Mouse (Mus musculus): ENCODE data around the gene Fat3. TPM values are rescaled to one million over a fixed set of nuclear protein-coding genes. Genes with fewer than 3 reads are reported as not detected.

Gene Fat3
- polyA plus RNA-seq, 1 experiment from 2014 or later = 11.3 TPM

DNA sequence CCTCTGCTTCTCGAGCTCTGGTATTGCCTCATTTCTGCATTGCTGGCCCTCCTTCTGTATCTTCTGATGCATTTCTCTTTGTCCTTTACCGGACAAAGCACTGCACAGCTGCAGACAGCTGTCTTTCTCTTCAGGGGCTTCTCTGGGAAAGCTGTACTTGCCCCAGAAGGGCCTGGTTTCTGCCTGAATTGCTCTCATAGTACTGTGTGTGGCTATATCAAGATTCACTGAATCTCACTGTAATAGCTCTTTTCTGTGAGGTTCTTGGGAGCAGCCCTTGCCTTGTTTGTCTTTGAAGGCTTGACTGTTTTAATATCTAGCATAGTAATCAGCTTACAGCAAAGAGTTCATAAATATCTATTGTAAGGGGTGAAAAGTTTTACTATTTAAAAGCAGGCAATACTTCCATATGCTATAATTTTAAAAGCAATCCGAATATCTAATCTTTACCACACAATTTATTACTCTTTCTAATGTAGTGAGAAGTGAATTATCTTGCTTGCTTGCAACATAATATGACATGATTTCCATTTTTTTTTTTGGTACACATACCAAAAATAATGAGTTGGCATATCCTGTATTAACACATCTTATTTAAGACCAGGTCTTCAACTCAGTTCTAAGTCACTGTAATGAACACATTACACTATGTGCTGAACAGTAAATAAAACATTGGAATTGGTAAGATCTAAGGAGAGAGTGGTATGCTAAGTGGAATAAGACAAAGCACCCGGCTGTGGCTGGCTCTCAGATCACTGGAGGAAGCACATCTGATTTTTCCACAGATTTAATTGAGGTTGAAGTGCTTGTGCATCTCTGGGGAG is 348.1 kb downstream of the Fat3 start:
- H3K36me3 ChIP-seq = no peaks in the 10 kb centered on the region
- H3K9ac ChIP-seq = peak overlapping the region; percentile 31; the same call in 1 of the 2 replicates
- WGBS = 24% methylated on average over 4 of the region's 4 CpGs
- H3K27me3 ChIP-seq = no peaks in the 10 kb centered on the region
- H3K27ac ChIP-seq (replicated peaks) = 0 out of 2 replicates have a peak overlapping the region, but pooled peaks have one; percentile 28
- 0 out of 2 replicates have a peak, but pooled peaks have one; percentile 15 for ATAC-seq (ENCODE audit: low read depth)
- H3K4me1 ChIP-seq (replicated peaks) = peaks cover 34% of the 10 kb centered on the region
- H3K4me3 ChIP-seq = no peak overlapping the region
- no peak overlapping the region for H3K4me2 ChIP-seq
- H3K9me3 ChIP-seq = no peaks in the 10 kb centered on the region

DNA sequence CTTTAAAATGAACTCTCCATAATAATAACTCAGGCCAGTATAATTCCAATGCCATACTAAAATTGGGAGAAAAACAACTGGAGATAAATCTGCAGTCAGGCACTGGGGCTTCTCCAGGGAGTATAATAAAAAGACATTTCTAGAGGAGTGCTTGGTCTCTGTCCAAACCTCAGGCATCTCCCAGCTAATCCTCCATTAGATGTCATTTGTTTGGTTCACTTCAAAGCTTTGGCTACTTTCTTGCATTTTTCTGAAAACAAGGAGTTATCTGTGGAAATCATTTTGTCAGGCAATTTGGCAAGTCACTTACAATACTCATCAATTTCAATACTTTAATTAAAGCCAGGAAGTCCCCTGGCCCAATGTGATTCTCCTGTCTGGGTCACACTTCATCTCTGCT is 351.0 kb downstream of the Fat3 start:
- Histone ChIP-seq H3K4me1 (replicated peaks) (peaks cover 39% of the 10 kb centered on the region), H3K27me3 (no peaks in the 10 kb centered on the region), H3K9ac (no peak overlapping the region), H3K4me3 (no peak overlapping the region), H3K9me3 (no peaks in the 10 kb centered on the region), H3K4me2 (no peak overlapping the region), H3K36me3 (no peaks in the 10 kb centered on the region), H3K27ac (replicated peaks) (no peak overlapping the region)
- no peak for ATAC-seq (ENCODE audit: low read depth)

GRCm38 (mm10) chr9:16147735-16148134 is 353.4 kb downstream of the Fat3 start:
- no peak overlapping the region for H3K9ac ChIP-seq
- no peaks in the 10 kb centered on the region for H3K27me3 ChIP-seq
- WGBS = 19% methylated on average over 1 of the region's 1 CpGs
- peaks cover 28% of the 10 kb centered on the region for H3K4me1 ChIP-seq (replicated peaks)
- H3K36me3 ChIP-seq = no peaks in the 10 kb centered on the region
- H3K27ac ChIP-seq (replicated peaks) = peak overlapping the region; percentile 28
- peak; percentile 80 for ATAC-seq (ENCODE audit: low read depth)
- no peak overlapping the region for H3K4me3 ChIP-seq
- no peak overlapping the region for H3K4me2 ChIP-seq
- H3K9me3 ChIP-seq = no peaks in the 10 kb centered on the region

DNA sequence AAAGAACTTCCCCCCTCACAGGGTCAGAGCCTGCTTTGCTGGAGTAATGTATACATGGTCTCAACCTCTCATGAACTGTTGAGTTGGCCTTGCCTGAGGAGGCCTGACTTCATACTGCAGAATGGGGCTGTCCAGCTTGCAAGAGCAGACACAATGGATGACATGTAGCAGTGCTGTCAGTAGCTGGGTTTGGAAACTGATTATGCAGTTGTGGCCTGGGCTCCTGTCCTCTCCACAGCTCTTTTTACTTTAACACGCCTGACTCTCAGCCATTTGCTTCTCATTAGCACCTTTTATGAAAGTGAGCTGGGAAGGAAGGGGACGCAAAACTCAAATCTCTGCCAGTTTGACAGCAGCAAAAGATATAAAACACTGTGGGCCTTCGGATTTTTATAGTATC is 356.4 kb downstream of the Fat3 start:
- Histone ChIP-seq H3K9me3 (no peaks in the 10 kb centered on the region), H3K27me3 (no peaks in the 10 kb centered on the region), H3K4me1 (replicated peaks) (peaks cover 24% of the 10 kb centered on the region), H3K4me2 (no peak overlapping the region), H3K36me3 (no peaks in the 10 kb centered on the region), H3K4me3 (no peak overlapping the region), H3K27ac (replicated peaks) (no peak overlapping the region), H3K9ac (no peak overlapping the region)
- no peak for ATAC-seq (ENCODE audit: low read depth)
- WGBS = 63% methylated on average over 3 of the region's 3 CpGs

DNA sequence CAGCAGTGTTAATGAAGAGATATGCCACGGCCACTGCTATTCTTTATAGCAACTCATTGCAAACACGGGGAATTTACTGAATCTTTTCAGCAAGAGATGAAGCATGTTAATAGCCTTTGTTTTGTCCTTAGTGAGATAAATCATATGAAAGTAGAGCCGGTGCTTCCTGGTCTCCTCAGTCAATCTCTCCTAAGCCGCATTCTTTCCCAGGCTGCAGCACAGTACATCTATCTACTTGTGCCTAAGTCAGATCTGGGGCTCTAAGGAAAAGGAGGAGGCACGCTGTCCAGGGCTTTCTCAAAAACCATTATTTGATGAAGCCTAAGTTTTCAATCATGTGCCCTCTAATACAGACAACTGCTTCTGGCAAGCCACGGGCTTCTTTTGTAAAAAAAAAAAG is 361.8 kb downstream of the Fat3 start:
- H3K4me2 ChIP-seq = no peak overlapping the region
- H3K9ac ChIP-seq = no peak overlapping the region
- no peak overlapping the region for H3K4me3 ChIP-seq
- 23% methylated on average over 6 of the region's 6 CpGs for WGBS
- ATAC-seq (ENCODE audit: low read depth) = 0 out of 2 replicates have a peak, but pooled peaks have one; percentile 62
- no peak overlapping the region; the same call in 1 of the 2 replicates for H3K27ac ChIP-seq (replicated peaks)
- no peaks in the 10 kb centered on the region for H3K36me3 ChIP-seq
- no peaks in the 10 kb centered on the region for H3K27me3 ChIP-seq
- peaks cover 29% of the 10 kb centered on the region for H3K4me1 ChIP-seq (replicated peaks)
- H3K9me3 ChIP-seq = no peaks in the 10 kb centered on the region

DNA sequence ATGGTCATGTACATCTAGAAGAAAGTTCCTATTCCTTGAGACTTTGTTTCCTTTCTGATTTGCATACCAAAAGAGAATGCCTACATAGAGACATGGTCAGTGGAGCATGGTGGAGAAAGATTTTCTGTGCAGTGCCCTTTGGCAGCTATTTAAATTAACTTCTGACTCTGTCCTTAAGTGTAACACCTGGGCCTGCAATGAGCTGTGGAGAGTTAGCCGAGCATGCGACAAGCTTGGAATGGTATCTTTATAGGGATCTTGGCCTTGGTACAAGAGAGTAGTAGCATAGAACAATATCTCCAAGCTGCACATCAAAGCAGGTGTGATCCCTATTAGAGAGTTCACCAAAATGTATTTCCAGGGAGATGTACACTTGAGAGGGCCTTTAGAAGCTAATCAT is 368.0 kb downstream of the Fat3 start:
- H3K9ac ChIP-seq = no peak overlapping the region
- no peak overlapping the region for H3K27ac ChIP-seq (replicated peaks)
- no peaks in the 10 kb centered on the region for H3K36me3 ChIP-seq
- no peaks in the 10 kb centered on the region for H3K27me3 ChIP-seq
- H3K9me3 ChIP-seq = no peaks in the 10 kb centered on the region
- no peak for ATAC-seq (ENCODE audit: low read depth)
- peaks cover 22% of the 10 kb centered on the region for H3K4me1 ChIP-seq (replicated peaks)
- WGBS = 79% methylated on average over 2 of the region's 2 CpGs
- H3K4me3 ChIP-seq = no peak overlapping the region
- no peak overlapping the region for H3K4me2 ChIP-seq

DNA sequence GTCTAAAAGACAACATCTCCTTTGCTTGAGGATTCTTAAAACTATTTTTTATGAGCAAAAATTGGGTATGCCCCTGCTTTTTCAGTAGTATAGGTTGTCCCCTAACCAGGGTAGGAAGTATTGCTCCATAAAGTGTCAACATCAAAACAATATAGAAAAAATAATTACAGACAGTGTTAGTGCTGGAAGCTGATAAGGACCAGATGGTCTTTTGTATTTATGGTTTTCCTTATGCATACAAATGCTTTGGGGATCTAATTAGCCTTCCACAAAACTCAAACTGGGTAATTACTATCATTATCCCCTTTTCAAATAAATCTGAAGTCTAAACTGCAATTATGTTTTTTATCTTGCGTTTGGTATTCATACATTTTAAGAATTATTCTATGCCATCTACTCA is 368.5 kb downstream of the Fat3 start:
- Histone ChIP-seq H3K4me3 (no peak overlapping the region), H3K36me3 (no peaks in the 10 kb centered on the region), H3K27ac (replicated peaks) (no peak overlapping the region), H3K9me3 (no peaks in the 10 kb centered on the region), H3K4me1 (replicated peaks) (peaks cover 20% of the 10 kb centered on the region), H3K9ac (no peak overlapping the region), H3K27me3 (no peaks in the 10 kb centered on the region), H3K4me2 (no peak overlapping the region)
- 56% methylated on average over 1 of the region's 1 CpGs for WGBS
- no peak; the same call in 1 of the 2 replicates for ATAC-seq (ENCODE audit: low read depth)

GRCm38 (mm10) chr9:16121756-16122155 is 379.3 kb downstream of the Fat3 start:
- no peak for ATAC-seq (ENCODE audit: low read depth)
- Histone ChIP-seq H3K4me3 (no peak overlapping the region), H3K27me3 (no peaks in the 10 kb centered on the region), H3K4me1 (replicated peaks) (0 out of 2 replicates have a peak, but pooled peaks cover 5% of the 10 kb centered on the region), H3K27ac (replicated peaks) (no peak overlapping the region), H3K9ac (no peak overlapping the region), H3K4me2 (no peak overlapping the region), H3K36me3 (no peaks in the 10 kb centered on the region), H3K9me3 (no peaks in the 10 kb centered on the region)
- 81% methylated on average over 5 of the region's 5 CpGs for WGBS

GRCm38 (mm10) chr9:16114821-16115485 is 386.1 kb downstream of the Fat3 start:
- Histone ChIP-seq H3K27me3 (no peaks in the 10 kb centered on the region), H3K4me3 (no peak overlapping the region), H3K9me3 (no peaks in the 10 kb centered on the region), H3K9ac (no peak overlapping the region), H3K4me2 (no peak overlapping the region), H3K4me1 (replicated peaks) (peaks cover 6% of the 10 kb centered on the region; the same call in 1 of the 2 replicates), H3K36me3 (no peaks in the 10 kb centered on the region), H3K27ac (replicated peaks) (no peak overlapping the region)
- whole genome bisulfite sequencing = 70% methylated on average over 7 of the region's 7 CpGs
- no peak for ATAC-seq (ENCODE audit: low read depth)

GRCm38 (mm10) chr9:16113936-16114642 is 387.0 kb downstream of the Fat3 start:
- no peak overlapping the region for H3K9ac ChIP-seq
- 87% methylated on average over 4 of the region's 4 CpGs for WGBS
- H3K9me3 ChIP-seq = no peaks in the 10 kb centered on the region
- no peak for ATAC-seq (ENCODE audit: low read depth)
- H3K4me1 ChIP-seq (replicated peaks) = peaks cover 6% of the 10 kb centered on the region; the same call in 1 of the 2 replicates
- H3K36me3 ChIP-seq = no peaks in the 10 kb centered on the region
- H3K4me3 ChIP-seq = no peak overlapping the region
- H3K4me2 ChIP-seq = no peak overlapping the region
- H3K27me3 ChIP-seq = no peaks in the 10 kb centered on the region
- no peak overlapping the region for H3K27ac ChIP-seq (replicated peaks)

DNA sequence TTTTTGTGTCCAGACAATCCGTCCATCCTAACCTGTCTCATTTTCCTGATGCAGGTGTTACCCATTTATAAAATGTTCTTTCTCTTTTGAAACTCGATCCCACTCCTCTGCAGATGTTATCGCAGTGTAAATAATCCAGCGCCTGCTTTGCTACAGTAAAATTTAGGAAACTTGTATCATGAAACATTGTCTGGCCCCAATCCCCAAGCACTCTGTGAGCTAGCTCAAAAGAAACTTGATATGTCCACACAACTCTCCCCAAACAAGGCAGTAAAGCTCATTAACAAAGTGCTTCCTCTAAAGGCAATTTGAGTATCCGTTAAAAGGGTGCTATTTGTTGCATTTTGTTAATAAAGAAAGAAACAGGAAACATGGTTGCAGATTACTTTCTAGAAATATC is 393.2 kb downstream of the Fat3 start:
- H3K9ac ChIP-seq = no peak overlapping the region
- no peak for ATAC-seq (ENCODE audit: low read depth)
- H3K27me3 ChIP-seq = no peaks in the 10 kb centered on the region
- no peak overlapping the region for H3K4me3 ChIP-seq
- H3K36me3 ChIP-seq = no peaks in the 10 kb centered on the region
- no peak overlapping the region for H3K27ac ChIP-seq (replicated peaks)
- 75% methylated on average over 5 of the region's 5 CpGs for WGBS
- H3K9me3 ChIP-seq = no peaks in the 10 kb centered on the region
- H3K4me1 ChIP-seq (replicated peaks) = peaks cover 17% of the 10 kb centered on the region
- H3K4me2 ChIP-seq = no peak overlapping the region

DNA sequence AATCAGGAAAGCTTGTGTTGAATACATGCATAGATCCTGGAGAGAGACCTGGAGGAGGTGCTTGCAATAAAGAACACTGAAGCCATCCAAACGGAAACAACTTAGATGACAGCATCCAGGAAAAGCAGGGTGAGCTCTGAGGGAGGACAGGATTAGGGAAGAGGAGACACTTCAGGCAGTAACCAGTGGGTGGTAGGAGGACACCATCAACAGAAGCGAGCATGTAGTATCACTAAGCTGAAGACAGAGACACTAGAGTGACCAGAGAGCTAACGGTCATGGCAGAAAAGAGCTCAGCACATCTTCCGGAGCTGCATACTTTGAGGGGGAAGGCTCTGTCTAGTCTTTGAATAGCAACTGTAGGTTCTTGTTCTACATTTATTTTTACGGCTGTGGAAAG is 393.7 kb downstream of the Fat3 start:
- Histone ChIP-seq H3K4me1 (replicated peaks) (peaks cover 17% of the 10 kb centered on the region), H3K36me3 (no peaks in the 10 kb centered on the region), H3K27ac (replicated peaks) (no peak overlapping the region), H3K4me2 (no peak overlapping the region), H3K4me3 (no peak overlapping the region), H3K9ac (no peak overlapping the region), H3K27me3 (no peaks in the 10 kb centered on the region), H3K9me3 (no peaks in the 10 kb centered on the region)
- WGBS = 69% methylated on average over 5 of the region's 5 CpGs
- no peak for ATAC-seq (ENCODE audit: low read depth)
